Mouse (Mus musculus) liver, embryonic 11.5 days (tissue): ENCODE measurements at regions not wholly inside any gene's neighbourhood (a gene's known extent, or its start where the extent isn't known, plus 50 kb on each side); places are given as distances from the start of the nearest gene placed in this dataset.

Source experiments
- ATAC-seq: fragments of 200-750 bp; cut with Nextera tagmentation; replicated peaks from 2 replicates; pipeline ENCODE4 v1.8.0; 2017; ENCODE audit warnings: moderate number of reproducible peaks, mild to moderate bottlenecking, moderate TSS enrichment, moderate library complexity; ENCODE audit not compliant: low FRiP score
- DNase-seq: peaks from one replicate; pipeline ENCODE4 v3.0.0-alpha.2; 2017; ENCODE audit warnings: low spot score
- H3K27ac ChIP-seq: fragments of 300-500 bp; sonication (generic); 2 replicates; pipeline ENCODE4 v1.5.1; 2014; ENCODE audit warnings: mild to moderate bottlenecking, low read depth, low read length, control low read depth
- H3K27me3 ChIP-seq: fragments of 300-500 bp; sonication (generic); replicated peaks from 2 replicates; pipeline ENCODE4 v1.6.1; 2014; ENCODE audit warnings: low read length, mixed read lengths; ENCODE audit not compliant: control insufficient read depth, insufficient read depth
- H3K36me3 ChIP-seq: fragments of 300-500 bp; sonication (generic); 2 replicates; pipeline ENCODE4 v1.6.1; 2014; ENCODE audit warnings: mild to moderate bottlenecking, low read length, moderate library complexity, mixed read lengths; ENCODE audit not compliant: control insufficient read depth, insufficient read depth
- H3K4me1 ChIP-seq: fragments of 300-500 bp; sonication (generic); replicated peaks from 2 replicates; pipeline ENCODE4 v1.6.1; 2014; ENCODE audit warnings: low read length, mixed read lengths; ENCODE audit not compliant: control insufficient read depth, insufficient read depth
- H3K4me2 ChIP-seq: fragments of 300-500 bp; sonication (generic); 2 replicates; pipeline ENCODE4 v1.6.1; 2014; ENCODE audit warnings: mild to moderate bottlenecking, control low read depth, moderate library complexity
- H3K4me3 ChIP-seq: fragments of 300-500 bp; sonication (generic); 2 replicates; pipeline ENCODE4 v1.5.1; 2014; ENCODE audit warnings: low read depth, low read length, control low read depth
- H3K9ac ChIP-seq: fragments of 300-500 bp; sonication (generic); 2 replicates; pipeline ENCODE4 v1.6.1; 2014; ENCODE audit warnings: low read depth, low read length, control low read depth
- H3K9me3 ChIP-seq: fragments of 300-500 bp; sonication (generic); 2 replicates; pipeline ENCODE4 v1.6.1; 2016; ENCODE audit warnings: low read length, inconsistent platforms, mixed read lengths; ENCODE audit not compliant: control insufficient read depth
- WGBS: fragments of 180-500 bp; shearing (Covaris S2); extraction: QIAGEN DNeasy Blood & Tissue Kit; methylation state at CpG from one replicate; pipeline ENCODE4 v1.1.7; 2014; 5-methylcytosine and 5-hydroxymethylcytosine counted together

DNA sequence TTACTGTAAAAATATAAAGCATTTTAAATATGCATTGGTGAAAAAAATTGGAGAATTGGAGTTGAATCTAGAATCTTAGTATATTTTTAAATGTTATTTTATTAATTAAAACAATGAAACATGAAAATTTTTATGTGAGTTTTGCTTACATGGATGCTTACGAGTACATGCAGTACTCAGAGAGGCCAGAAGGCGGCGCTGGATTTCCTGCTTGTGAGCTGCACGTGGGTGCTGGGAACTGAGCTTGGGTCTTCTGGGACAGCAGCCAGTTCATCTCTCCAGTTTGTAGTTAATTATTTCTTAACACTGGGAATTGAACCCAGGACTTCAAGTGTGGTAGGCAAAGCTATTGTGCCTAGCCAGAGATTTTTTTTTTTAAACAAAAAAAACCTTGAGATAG is 85.5 kb downstream of the Zfp281 start:
- ATAC-seq: no peak
- Histone ChIP-seq H3K27me3 (no peaks in the 10 kb centered on the region), H3K9me3 (no peaks in the 10 kb centered on the region), H3K4me1 (no peaks in the 10 kb centered on the region), H3K4me3 (no peak overlapping the region), H3K4me2 (no peak overlapping the region), H3K9ac (no peak overlapping the region), H3K27ac (no peak overlapping the region), H3K36me3 (no peaks in the 10 kb centered on the region)
- DNase-seq: no peak
- WGBS: 64% methylated on average over 4 of the region's 4 CpGs

- no peak overlapping the region for H3K27ac ChIP-seq
- H3K4me1 ChIP-seq: no peaks in the 10 kb centered on the region
- H3K9me3 ChIP-seq: no peaks in the 10 kb centered on the region
- no peak overlapping the region for H3K9ac ChIP-seq
- H3K4me2 ChIP-seq: no peak overlapping the region
- H3K36me3 ChIP-seq: no peaks in the 10 kb centered on the region
- 86% methylated on average over 7 of the region's 7 CpGs for WGBS
- H3K4me3 ChIP-seq: no peak overlapping the region
- DNase-seq (no peak), ATAC-seq (no peak)
- no peaks in the 10 kb centered on the region for H3K27me3 ChIP-seq
Measured at GRCm38 (mm10) chr1:136711243-136711642, 86.5 kb downstream of the Zfp281 start.

DNA sequence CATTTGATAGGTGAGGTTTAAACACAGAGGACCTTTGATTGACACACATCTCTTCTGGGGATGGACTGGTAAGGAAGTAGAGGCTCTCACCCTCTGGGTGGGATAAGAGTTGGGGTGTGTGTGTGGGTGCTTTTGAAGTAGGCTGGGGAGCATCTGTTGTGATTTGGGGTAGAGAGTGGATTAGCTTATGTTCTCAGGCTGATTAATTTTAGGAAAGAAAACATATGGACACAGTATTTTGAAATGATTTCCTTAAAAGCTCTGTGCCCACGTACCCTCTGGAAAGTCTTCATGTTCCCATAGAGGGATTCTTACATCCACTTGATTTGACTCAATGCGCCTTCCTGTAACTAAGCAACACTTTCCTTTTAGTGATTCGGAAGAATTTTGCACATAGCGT is 89.4 kb downstream of the Zfp281 start:
- Histone ChIP-seq H3K4me3 (no peak overlapping the region), H3K36me3 (no peaks in the 10 kb centered on the region), H3K9me3 (no peaks in the 10 kb centered on the region), H3K4me1 (no peaks in the 10 kb centered on the region), H3K27me3 (no peaks in the 10 kb centered on the region), H3K27ac (no peak overlapping the region), H3K9ac (no peak overlapping the region), H3K4me2 (no peak overlapping the region)
- ATAC-seq (no peak), DNase-seq (no peak)
- WGBS: 90% methylated on average over 4 of the region's 4 CpGs

DNA sequence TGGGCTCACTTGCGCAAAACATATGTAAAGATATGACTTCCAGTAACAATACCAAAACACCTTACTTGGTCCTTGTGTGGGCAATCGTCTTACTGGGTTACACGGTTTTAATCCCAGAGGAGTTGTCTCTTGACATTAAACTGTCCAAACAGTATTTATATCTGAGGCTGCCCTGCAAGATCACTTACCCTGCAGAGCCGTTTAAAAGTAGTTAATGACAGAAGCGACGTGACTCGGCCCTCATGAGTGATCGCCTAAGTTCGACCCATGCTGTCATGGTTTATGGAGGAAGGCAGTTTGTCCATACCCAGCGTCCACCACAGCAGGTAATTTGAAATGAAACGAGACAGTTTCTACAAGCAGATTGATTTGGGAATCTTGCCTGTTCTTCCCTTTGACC is 90.3 kb downstream of the Zfp281 start:
- Histone ChIP-seq H3K27me3 (no peaks in the 10 kb centered on the region), H3K4me1 (no peaks in the 10 kb centered on the region), H3K9me3 (no peaks in the 10 kb centered on the region), H3K9ac (no peak overlapping the region), H3K4me3 (no peak overlapping the region), H3K4me2 (no peak overlapping the region), H3K36me3 (no peaks in the 10 kb centered on the region), H3K27ac (no peak overlapping the region)
- DNase-seq (no peak), ATAC-seq (no peak)
- 76% methylated on average over 11 of the region's 11 CpGs for WGBS

DNA sequence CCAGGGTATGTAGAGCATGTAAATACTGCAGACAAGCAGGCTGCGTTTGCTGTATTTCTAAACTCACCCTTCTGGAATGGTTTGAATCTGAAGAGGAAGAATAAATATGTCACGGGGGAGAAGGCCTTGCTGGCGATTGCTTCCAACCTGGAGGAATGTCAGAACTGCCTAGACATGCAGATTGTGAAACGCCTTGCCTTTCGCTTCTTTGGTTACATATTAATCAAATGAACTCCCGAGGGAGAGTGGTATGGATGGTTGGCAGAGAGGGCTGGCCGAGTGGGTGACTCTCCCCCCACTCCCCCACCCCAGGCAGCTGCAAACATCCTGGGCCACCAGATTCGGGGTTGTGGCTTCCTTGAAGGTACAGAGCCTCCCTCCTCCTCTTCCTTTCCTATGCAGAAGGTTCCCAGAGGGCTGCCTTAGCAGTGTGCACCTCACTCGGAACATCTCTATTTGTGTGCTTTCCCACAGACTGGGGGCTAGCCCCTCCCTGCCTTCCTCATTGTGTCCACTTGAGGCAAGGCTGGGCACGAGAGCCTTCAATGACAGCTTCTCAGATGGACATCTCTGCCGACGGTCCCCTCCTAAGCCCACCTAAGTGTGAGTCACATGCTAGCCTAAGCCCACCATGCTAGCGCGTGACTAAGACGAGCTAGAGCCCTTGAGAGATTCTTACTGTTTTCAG is 93.3 kb downstream of the Zfp281 start:
- H3K27me3 ChIP-seq: no peaks in the 10 kb centered on the region
- ATAC-seq: no peak; the same call in 1 of the 2 replicates
- H3K4me3 ChIP-seq: no peak overlapping the region
- no peaks in the 10 kb centered on the region for H3K9me3 ChIP-seq
- no peak for DNase-seq
- H3K9ac ChIP-seq: no peak overlapping the region
- H3K4me1 ChIP-seq: no peaks in the 10 kb centered on the region
- 60% methylated on average over 15 of the region's 15 CpGs for WGBS
- H3K4me2 ChIP-seq: peak overlapping the region; percentile 26
- H3K27ac ChIP-seq: no peak overlapping the region
- no peaks in the 10 kb centered on the region for H3K36me3 ChIP-seq

- H3K27ac ChIP-seq: no peak overlapping the region
- no peak overlapping the region for H3K9ac ChIP-seq
- H3K4me2 ChIP-seq: no peak overlapping the region
- H3K27me3 ChIP-seq: no peaks in the 10 kb centered on the region
- H3K36me3 ChIP-seq: no peaks in the 10 kb centered on the region
- H3K4me3 ChIP-seq: no peak overlapping the region
- H3K4me1 ChIP-seq: no peaks in the 10 kb centered on the region
- no peak for ATAC-seq
- WGBS: 89% methylated on average over 13 of the region's 13 CpGs
- DNase-seq: no peak
- no peaks in the 10 kb centered on the region for H3K9me3 ChIP-seq
Measured at GRCm38 (mm10) chr1:136723839-136724443, 99.2 kb downstream of the Zfp281 start.

DNA sequence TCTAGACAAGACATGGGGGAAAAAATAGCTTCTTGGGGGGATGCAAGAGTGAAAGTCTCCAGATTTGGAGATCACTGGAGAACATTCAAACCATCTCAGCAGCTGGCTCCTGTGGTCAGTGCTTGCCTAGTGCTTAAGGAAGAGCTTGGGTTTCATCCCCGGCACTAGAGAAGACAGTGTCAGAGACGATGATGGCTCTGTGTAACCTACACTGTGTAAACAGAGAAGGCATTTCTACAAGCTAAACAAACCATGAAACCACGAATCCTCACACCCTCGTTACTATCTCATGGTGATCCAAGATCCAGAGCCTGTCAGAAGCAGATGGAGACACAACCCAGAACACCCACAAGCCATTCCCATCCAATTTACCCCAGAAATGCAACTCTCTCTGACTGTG is 100.5 kb downstream of the Zfp281 start:
- DNase-seq: no peak
- no peak for ATAC-seq
- Histone ChIP-seq H3K4me2 (no peak overlapping the region), H3K27me3 (no peaks in the 10 kb centered on the region), H3K9me3 (no peaks in the 10 kb centered on the region), H3K4me3 (no peak overlapping the region), H3K36me3 (no peaks in the 10 kb centered on the region), H3K27ac (no peak overlapping the region), H3K9ac (no peak overlapping the region), H3K4me1 (no peaks in the 10 kb centered on the region)
- 47% methylated on average over 4 of the region's 4 CpGs for WGBS

DNA sequence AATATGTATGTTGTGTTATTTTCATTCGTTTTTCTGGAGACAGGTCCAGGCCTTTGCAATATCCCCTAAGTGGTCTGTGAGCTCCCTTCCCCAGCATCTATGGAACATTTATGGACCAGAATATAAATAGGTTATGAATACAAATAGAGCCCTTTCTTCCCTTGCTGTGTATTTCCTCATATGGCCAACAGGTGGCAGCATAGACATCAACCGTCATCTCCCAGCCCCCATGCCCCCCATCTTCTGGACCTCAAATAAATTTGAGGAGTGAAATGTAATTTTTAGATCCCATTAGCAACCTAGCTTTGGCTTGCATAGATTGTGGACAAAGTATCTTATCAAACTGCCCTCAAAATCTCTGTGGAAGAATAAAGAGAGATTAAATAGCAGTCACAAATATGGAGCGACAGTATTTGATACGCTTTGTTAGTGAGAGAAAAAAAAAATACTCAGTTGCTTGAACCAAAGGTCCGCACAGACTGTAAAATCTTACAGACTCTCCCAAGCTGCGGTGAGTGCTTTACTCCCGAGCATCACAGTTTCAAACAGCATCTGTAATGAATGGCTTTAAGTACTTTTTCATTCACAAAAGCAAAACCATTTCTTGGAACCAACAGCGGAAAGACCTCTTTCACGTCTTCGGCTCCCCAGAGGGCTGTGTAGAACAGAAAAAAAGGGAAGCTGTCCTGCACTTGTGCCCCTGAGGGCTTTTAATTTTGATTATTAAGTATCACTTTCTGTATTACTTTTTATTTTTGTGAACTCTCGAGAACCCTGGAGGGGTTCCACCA is 101.6 kb downstream of the Zfp281 start:
- Histone ChIP-seq H3K27ac (no peak overlapping the region), H3K9ac (no peak overlapping the region), H3K36me3 (no peaks in the 10 kb centered on the region), H3K4me3 (no peak overlapping the region), H3K9me3 (no peaks in the 10 kb centered on the region), H3K4me1 (no peaks in the 10 kb centered on the region), H3K4me2 (no peak overlapping the region), H3K27me3 (no peaks in the 10 kb centered on the region)
- 67% methylated on average over 11 of the region's 11 CpGs for WGBS
- DNase-seq: no peak
- ATAC-seq: no peak
